Comparison of ENCODE assay signal across 32 mouse cellular contexts in genomic region chr10:61409776-61410175, GRCm38 (mm10). TPM values are rescaled to one million over a fixed set of nuclear protein-coding genes. Genes with fewer than 3 reads are reported as not detected.
DNase-seq lines count a peak whose midpoint lies in the region; ATAC-seq lines count a peak whose summit lies in the region.
"Had no signal": no experiment of that assay in that cellular context is flagged by ENCODE, and none has a peak within 500 bp of the region (broad histone marks: within the 10 kb centered on the region; RNA-seq: fewer than 3 reads in every experiment).

No protein-coding gene starts in this region.

- H3K4me2 ChIP-seq in forebrain, embryonic 11.5 days (ENCODE audit: low read depth, low read length, severe bottlenecking): no peak overlapping the region
- no peak overlapping the region for H3K4me2 ChIP-seq in midbrain, embryonic 14.5 days (ENCODE audit: low read length)
- no peak overlapping the region for H3K4me2 ChIP-seq in liver, embryonic 13.5 days
- H3K4me2 ChIP-seq: embryonic facial prominence, embryonic 13.5 days; heart, embryonic 12.5 days; heart, embryonic 15.5 days; hindbrain, embryonic 13.5 days had no signal

- DNase-seq in forebrain, embryonic 10.5 days (ENCODE audit: extremely low spot score, low spot score): no peak
- no peak for DNase-seq in forebrain, embryonic 11.5 days (ENCODE audit: low spot score)
- no peak for DNase-seq in midbrain, embryonic 10.5 days (ENCODE audit: low spot score)
- no peak for DNase-seq in midbrain, embryonic 14.5 days
- no peak for DNase-seq in liver, embryonic 13.5 days
- peak; percentile 66 for DNase-seq in yolk sac, embryonic 10.5 days (ENCODE audit: low spot score)
- no peak for DNase-seq in frontal cortex, postnatal 10 days (ENCODE audit: low spot score in 2 of 2)
- DNase-seq in thymus, postnatal 10 days (ENCODE audit: low spot score in 2 of 2): no peak
- DNase-seq: adrenal gland, adult 2 months; adrenal gland, postnatal 14 days; cerebellum, adult 11 months; cerebellum, adult 2 months; cerebellum, postnatal 10 days; cerebellum, postnatal 36 days; embryo, embryonic 11 days; forebrain, postnatal 0 days; gastrocnemius, postnatal 25 days; heart, adult 18-20 months; heart, postnatal 10 days; heart, postnatal 36 days had no signal

- ATAC-seq in forebrain, embryonic 11.5 days (replicated peaks; ENCODE audit: low FRiP score): no peak
- ATAC-seq in midbrain, embryonic 14.5 days (ENCODE audit: low FRiP score, low TSS enrichment): no peak
- ATAC-seq in liver, embryonic 13.5 days (ENCODE audit: low read depth): no peak
- ATAC-seq: forebrain, embryonic 14.5 days; forebrain, postnatal 0 days; hindbrain, embryonic 16.5 days; Patski had no signal

- H3K27me3 ChIP-seq in forebrain, embryonic 10.5 days (ENCODE audit: poor library complexity, severe bottlenecking): peaks cover 29% of the 10 kb centered on the region
- no peaks in the 10 kb centered on the region for H3K27me3 ChIP-seq in forebrain, embryonic 11.5 days (ENCODE audit: control insufficient read depth, insufficient read depth, low read length)
- H3K27me3 ChIP-seq in midbrain, embryonic 10.5 days (ENCODE audit: low read depth, poor library complexity, severe bottlenecking): peaks cover 21% of the 10 kb centered on the region
- no peaks in the 10 kb centered on the region for H3K27me3 ChIP-seq in midbrain, embryonic 14.5 days (ENCODE audit: control insufficient read depth, insufficient read depth, low read length)
- peaks cover 12% of the 10 kb centered on the region for H3K27me3 ChIP-seq in liver, embryonic 13.5 days
- H3K27me3 ChIP-seq: CH12.LX had no signal

- H3K9me3 ChIP-seq in forebrain, embryonic 10.5 days: no peaks in the 10 kb centered on the region
- H3K9me3 ChIP-seq in forebrain, embryonic 11.5 days (ENCODE audit: control insufficient read depth, low read length): no peaks in the 10 kb centered on the region
- H3K9me3 ChIP-seq in midbrain, embryonic 10.5 days (replicated peaks): no peaks in the 10 kb centered on the region
- H3K9me3 ChIP-seq in midbrain, embryonic 14.5 days (ENCODE audit: control insufficient read depth, low read length): no peaks in the 10 kb centered on the region
- 0 out of 2 replicates have a peak, but pooled peaks cover 3% of the 10 kb centered on the region for H3K9me3 ChIP-seq in liver, embryonic 13.5 days (replicated peaks)
- H3K9me3 ChIP-seq: embryonic facial prominence, embryonic 10.5 days; embryonic facial prominence, embryonic 13.5 days; G1E; heart, embryonic 12.5 days; heart, embryonic 15.5 days; hindbrain, embryonic 13.5 days had no signal

- WGBS in forebrain, embryonic 10.5 days: 2% methylated on average over 4 of the region's 4 CpGs
- 4% methylated on average over 4 of the region's 4 CpGs for WGBS in forebrain, embryonic 11.5 days
- WGBS in midbrain, embryonic 10.5 days: 3% methylated on average over 4 of the region's 4 CpGs
- WGBS in midbrain, embryonic 14.5 days: 5% methylated on average over 4 of the region's 4 CpGs
- 30% methylated on average over 4 of the region's 4 CpGs for WGBS in liver, embryonic 13.5 days (ENCODE audit: insufficient replicate concordance)

- H3K4me1 ChIP-seq in forebrain, embryonic 10.5 days: peaks cover 37% of the 10 kb centered on the region
- no peaks in the 10 kb centered on the region; the same call in 1 of the 2 replicates for H3K4me1 ChIP-seq in forebrain, embryonic 11.5 days (replicated peaks; ENCODE audit: control insufficient read depth, insufficient read depth, low read length)
- H3K4me1 ChIP-seq in midbrain, embryonic 10.5 days: peaks cover 36% of the 10 kb centered on the region
- no peaks in the 10 kb centered on the region for H3K4me1 ChIP-seq in midbrain, embryonic 14.5 days (ENCODE audit: control insufficient read depth, insufficient read depth, low read length)
- peaks cover 56% of the 10 kb centered on the region for H3K4me1 ChIP-seq in liver, embryonic 13.5 days (replicated peaks)

- H3K36me3 ChIP-seq in forebrain, embryonic 10.5 days (replicated peaks): no peaks in the 10 kb centered on the region
- H3K36me3 ChIP-seq in forebrain, embryonic 11.5 days (ENCODE audit: control insufficient read depth, insufficient read depth, low read length): no peaks in the 10 kb centered on the region
- H3K36me3 ChIP-seq in midbrain, embryonic 10.5 days: no peaks in the 10 kb centered on the region
- H3K36me3 ChIP-seq in midbrain, embryonic 14.5 days (ENCODE audit: control insufficient read depth, insufficient read depth, low read length): no peaks in the 10 kb centered on the region
- H3K36me3 ChIP-seq in liver, embryonic 13.5 days: no peaks in the 10 kb centered on the region
- H3K36me3 ChIP-seq: embryonic facial prominence, embryonic 10.5 days; embryonic facial prominence, embryonic 13.5 days; G1E; heart, embryonic 12.5 days; heart, embryonic 15.5 days; hindbrain, embryonic 10.5 days; hindbrain, embryonic 13.5 days had no signal

- H3K27ac ChIP-seq in forebrain, embryonic 10.5 days: peak overlapping the region; percentile 63
- H3K27ac ChIP-seq in forebrain, embryonic 11.5 days (ENCODE audit: low read depth, low read length): no peak overlapping the region
- peak overlapping the region; percentile 64 for H3K27ac ChIP-seq in midbrain, embryonic 10.5 days (replicated peaks)
- H3K27ac ChIP-seq in midbrain, embryonic 14.5 days (replicated peaks; ENCODE audit: low read depth, low read length): no peak overlapping the region
- H3K27ac ChIP-seq in liver, embryonic 13.5 days: peak overlapping the region; percentile 35
- H3K27ac ChIP-seq: embryonic facial prominence, embryonic 10.5 days; embryonic facial prominence, embryonic 13.5 days; heart, embryonic 15.5 days; hindbrain, embryonic 10.5 days; hindbrain, embryonic 13.5 days had no signal

- no peak overlapping the region for H3K4me3 ChIP-seq in forebrain, embryonic 10.5 days
- H3K4me3 ChIP-seq in forebrain, embryonic 11.5 days (ENCODE audit: low read depth, low read length): no peak overlapping the region
- no peak overlapping the region for H3K4me3 ChIP-seq in midbrain, embryonic 10.5 days
- H3K4me3 ChIP-seq in midbrain, embryonic 14.5 days (replicated peaks; ENCODE audit: low read depth, low read length): no peak overlapping the region
- no peak overlapping the region for H3K4me3 ChIP-seq in liver, embryonic 13.5 days (replicated peaks)
- H3K4me3 ChIP-seq: embryonic facial prominence, embryonic 10.5 days; embryonic facial prominence, embryonic 13.5 days; erythroblast, embryonic 14.5 days; heart, embryonic 12.5 days; heart, embryonic 15.5 days; hindbrain, embryonic 10.5 days; hindbrain, embryonic 13.5 days had no signal

- no peak overlapping the region for H3K9ac ChIP-seq in forebrain, embryonic 11.5 days (ENCODE audit: low read length)
- H3K9ac ChIP-seq in midbrain, embryonic 14.5 days (replicated peaks; ENCODE audit: low read length): no peak overlapping the region
- H3K9ac ChIP-seq in liver, embryonic 13.5 days: no peak overlapping the region
- H3K9ac ChIP-seq: embryonic facial prominence, embryonic 13.5 days; forebrain, postnatal 0 days; heart, embryonic 12.5 days; heart, embryonic 15.5 days; hindbrain, embryonic 13.5 days had no signal

RNA-seq across cellular contexts. Expression of gene Nodal, which starts 8.0 kb away (rescaled TPM):
- 0.42 and 0.50 TPM in 2 replicates for polyA plus RNA-seq in forebrain, embryonic 10.5 days (2016; fragmentation: Nextera tagmentation; extraction: Ambion mirVana)
- not detected in 2 replicates for polyA plus RNA-seq in forebrain, embryonic 11.5 days (2014; fragmentation: Nextera tagmentation; extraction: Ambion mirVana)
- 0.25 and 0.26 TPM in 2 replicates for polyA plus RNA-seq in midbrain, embryonic 10.5 days (2016; fragmentation: Nextera tagmentation; extraction: Ambion mirVana)
- not detected in 2 replicates for polyA plus RNA-seq in midbrain, embryonic 14.5 days (2014; fragmentation: Nextera tagmentation; extraction: Ambion mirVana)
- 0.46 and 0.50 TPM in 2 replicates for polyA plus RNA-seq in liver, embryonic 13.5 days (2015; fragmentation: Nextera tagmentation; extraction: Ambion mirVana)
- polyA plus RNA-seq: embryonic facial prominence, embryonic 10.5 days; forebrain, embryonic 14.5 days; G1E; heart, embryonic 12.5 days; hindbrain, embryonic 13.5 days; Patski had no signal

RNA-seq across cellular contexts. Expression of gene Pald1, which starts 26.4 kb away (rescaled TPM):
- 36.0 and 36.2 TPM in 2 replicates for polyA plus RNA-seq in forebrain, embryonic 10.5 days (2016; fragmentation: Nextera tagmentation; extraction: Ambion mirVana)
- 21.3 and 22.9 TPM in 2 replicates for polyA plus RNA-seq in forebrain, embryonic 11.5 days (2014; fragmentation: Nextera tagmentation; extraction: Ambion mirVana)
- polyA plus RNA-seq in midbrain, embryonic 10.5 days (2016; fragmentation: Nextera tagmentation; extraction: Ambion mirVana): 35.8 and 36.1 TPM in 2 replicates
- polyA plus RNA-seq in midbrain, embryonic 14.5 days (2014; fragmentation: Nextera tagmentation; extraction: Ambion mirVana): 16.5 and 18.7 TPM in 2 replicates
- polyA plus RNA-seq in liver, embryonic 13.5 days (2015; fragmentation: Nextera tagmentation; extraction: Ambion mirVana): 6.1 and 7.7 TPM in 2 replicates

RNA-seq across cellular contexts. Expression of gene Eif4ebp2, which starts 42.7 kb away (rescaled TPM):
- polyA plus RNA-seq in forebrain, embryonic 10.5 days (2016; fragmentation: Nextera tagmentation; extraction: Ambion mirVana): 98.9 and 104 TPM in 2 replicates
- polyA plus RNA-seq in forebrain, embryonic 11.5 days (2014; fragmentation: Nextera tagmentation; extraction: Ambion mirVana): 41.5 and 50.8 TPM in 2 replicates
- polyA plus RNA-seq in midbrain, embryonic 10.5 days (2016; fragmentation: Nextera tagmentation; extraction: Ambion mirVana): 85.4 and 89.4 TPM in 2 replicates
- 46.8 and 53.7 TPM in 2 replicates for polyA plus RNA-seq in midbrain, embryonic 14.5 days (2014; fragmentation: Nextera tagmentation; extraction: Ambion mirVana)
- 47.4 and 50.8 TPM in 2 replicates for polyA plus RNA-seq in liver, embryonic 13.5 days (2015; fragmentation: Nextera tagmentation; extraction: Ambion mirVana)

Comparison
In these comparisons a context has a peak if more than half of its experiments do, and no peak if none do; other contexts are left out.
1. H3K27ac ChIP-seq: peak in forebrain, embryonic 10.5 days (single experiment), midbrain, embryonic 10.5 days (single experiment) and liver, embryonic 13.5 days (single experiment); none in forebrain, embryonic 11.5 days (single experiment) and midbrain, embryonic 14.5 days (single experiment).